Mouse (Mus musculus): Measurements from ENCODE around the gene Gli3. TPM values are rescaled to one million over a fixed set of nuclear protein-coding genes. Genes with fewer than 3 reads are reported as not detected.

Gene Gli3
- total RNA-seq, 2 experiments from 2014 or later: 1.9 to 2.1 TPM

DNA sequence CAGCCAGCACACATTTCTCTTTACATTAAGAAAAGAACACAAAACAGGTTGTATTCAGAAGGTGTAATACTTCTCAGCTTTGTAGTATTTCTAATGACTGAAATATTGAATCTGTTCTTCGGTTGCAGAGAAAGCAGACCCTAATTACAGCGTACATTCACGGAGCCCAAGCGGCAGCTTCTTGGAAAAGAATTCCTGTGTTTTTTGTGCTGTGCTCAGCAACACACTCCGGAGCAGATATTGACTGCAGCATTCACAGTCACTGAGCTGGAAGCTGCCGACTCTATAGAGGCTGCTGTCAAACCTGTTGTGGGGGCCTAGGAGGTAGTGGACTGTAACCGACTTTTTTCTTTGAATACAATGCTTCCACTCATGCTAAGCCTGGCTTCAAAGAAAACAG, 158.0 kb downstream of the Gli3 start:
- intact Hi-C loops (cut with DNase I): no loop called here
- DNase-seq: no peak

DNA sequence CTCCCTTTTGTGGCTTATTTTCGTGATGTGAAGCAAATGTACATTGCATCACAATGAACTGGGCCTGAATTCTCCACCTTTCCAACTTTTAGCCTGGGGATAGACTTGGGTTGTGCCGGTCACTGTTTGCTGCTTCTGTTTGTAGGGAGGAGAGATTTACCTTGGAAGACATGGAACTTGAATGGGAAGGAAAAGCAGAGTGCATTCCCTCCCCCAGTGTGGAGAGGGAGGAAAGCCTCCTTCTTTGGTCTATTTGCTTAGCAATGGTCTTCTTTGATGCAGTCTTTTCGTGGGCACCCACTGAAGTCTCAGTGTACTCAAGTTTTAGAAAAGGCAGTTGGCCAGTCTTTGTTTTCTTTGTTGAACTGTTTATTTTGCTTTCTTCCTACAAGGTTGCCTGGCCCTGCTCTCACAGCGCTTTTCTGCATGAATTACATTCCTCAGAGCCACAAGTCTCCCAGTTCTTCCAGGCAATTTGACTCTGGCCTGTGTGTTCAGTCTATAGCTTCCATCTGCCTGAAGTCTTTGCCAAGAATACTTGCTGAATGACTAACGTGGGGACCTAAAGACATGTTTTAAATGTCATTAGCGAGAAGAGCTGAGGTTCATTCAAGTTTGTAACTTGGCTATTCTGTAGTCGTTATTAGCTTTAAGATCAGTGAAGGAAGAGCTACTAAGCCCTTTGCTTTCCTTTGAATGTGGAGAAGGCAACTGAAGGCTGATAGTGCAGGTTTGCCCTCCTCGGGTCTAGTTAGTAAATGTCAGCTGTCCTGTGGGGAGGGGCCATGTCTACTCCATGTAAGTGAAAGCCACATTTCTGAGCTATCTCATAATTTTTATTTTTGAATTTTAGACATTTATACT, 161.7 kb downstream of the Gli3 start:
- no peak for DNase-seq
- intact Hi-C loops (cut with DNase I): no loop called here

DNA sequence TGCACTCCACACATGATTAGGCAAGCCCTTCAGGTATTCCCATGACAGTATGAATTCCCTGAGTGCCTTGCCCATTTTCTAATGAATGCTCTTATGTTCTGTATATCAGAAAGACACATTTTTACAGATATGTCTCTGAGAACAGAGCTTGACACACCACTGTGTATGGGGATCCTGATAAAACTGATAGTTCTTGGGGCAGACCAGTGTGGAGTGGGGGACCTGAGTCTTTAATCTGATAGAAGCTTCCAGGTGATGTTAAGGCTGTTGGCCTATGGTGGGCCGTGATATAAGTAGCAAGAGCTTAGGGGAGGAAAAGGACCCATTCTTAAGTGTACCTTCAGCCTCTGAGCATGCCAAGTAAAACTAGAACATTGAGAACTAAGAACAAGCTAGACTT, 178.5 kb downstream of the Gli3 start:
- intact Hi-C loops (cut with DNase I): no loop called here
- no peak for DNase-seq

- no peak for DNase-seq
- intact Hi-C loops (cut with DNase I): no loop called here
Observed at GRCm38 (mm10) chr13:15660502-15660901, 197.5 kb downstream of the Gli3 start.

DNA sequence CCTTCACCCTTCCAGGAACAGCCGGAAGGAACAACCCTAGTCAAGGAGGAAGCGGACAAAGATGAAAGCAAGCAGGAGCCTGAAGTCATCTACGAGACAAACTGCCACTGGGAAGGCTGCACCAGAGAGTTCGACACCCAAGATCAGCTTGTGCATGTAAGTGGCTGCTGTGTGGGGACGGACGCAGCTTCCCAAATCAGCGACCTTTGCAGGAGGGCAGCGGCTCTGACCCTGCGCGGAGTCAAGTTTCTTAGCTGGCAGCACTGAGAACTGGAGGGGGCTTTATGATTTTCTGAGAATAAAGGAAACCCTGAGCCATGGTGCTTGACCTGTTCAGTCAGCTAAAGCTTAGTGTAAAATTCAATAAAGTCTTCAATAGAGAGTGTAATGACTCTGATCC, 199.3 kb downstream of the Gli3 start:
- intact Hi-C loops (cut with DNase I): no loop called here

DNA sequence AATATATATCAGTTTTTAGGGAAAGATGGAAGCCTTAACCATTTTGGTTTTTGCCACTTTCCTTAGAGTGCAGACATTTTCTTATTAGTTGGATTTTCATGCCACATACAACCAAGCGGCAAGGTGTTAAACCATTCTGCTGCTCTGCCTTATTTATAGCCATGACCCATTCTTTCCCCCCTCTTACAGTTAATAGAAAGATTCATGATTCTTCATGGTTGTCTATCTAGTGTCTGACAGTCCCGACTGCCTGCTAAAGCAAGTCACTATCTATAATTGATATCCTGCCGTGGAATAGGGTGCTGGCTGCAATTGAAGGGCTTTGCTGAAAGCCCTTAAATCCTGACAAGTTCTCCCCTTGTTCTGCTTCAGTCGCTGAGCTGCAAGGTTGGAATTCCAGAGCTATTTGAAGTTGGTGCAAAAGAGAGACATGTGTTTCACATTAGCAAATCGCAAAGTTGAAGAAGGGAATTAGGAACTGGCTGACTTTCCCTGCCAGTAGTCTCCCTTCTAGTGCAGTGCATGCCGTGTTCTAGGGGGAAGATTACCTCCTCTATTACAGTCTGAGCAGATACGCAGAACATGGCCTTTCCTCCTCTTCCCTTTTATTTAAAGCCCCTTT, 201.7 kb downstream of the Gli3 start:
- intact Hi-C loops (cut with DNase I): no loop called here
- DNase-seq: no peak

More for the DNA sequence above, 199.3 kb downstream of the Gli3 start:
- no peak for DNase-seq

DNA sequence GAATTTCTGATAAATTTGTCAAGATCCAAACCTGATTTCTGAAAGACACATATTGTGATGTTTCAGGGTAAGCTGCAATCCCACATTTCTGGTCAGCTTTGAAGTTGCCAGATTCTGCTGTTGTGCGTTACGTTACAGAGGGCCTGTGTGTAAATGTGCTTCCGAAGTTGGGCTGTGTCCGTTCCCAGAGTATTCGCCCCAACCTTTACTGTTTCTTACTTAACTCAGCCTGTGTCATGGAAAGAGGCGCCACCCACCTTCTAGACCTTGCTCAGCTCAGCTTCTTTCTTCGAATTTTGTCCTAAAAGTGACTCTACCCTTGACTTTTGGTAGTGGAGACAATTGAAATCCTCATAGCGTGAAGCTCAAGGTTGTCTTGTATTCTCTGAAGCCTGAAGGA, 202.5 kb downstream of the Gli3 start:
- intact Hi-C loops (cut with DNase I): no loop called here

GRCm38 (mm10) chr13:15670144-15670961, 207.3 kb downstream of the Gli3 start:
- intact Hi-C loops (cut with DNase I): no loop called here
- DNase-seq: no peak

More for the DNA sequence above, 202.5 kb downstream of the Gli3 start:
- no peak for DNase-seq

GRCm38 (mm10) chr13:15670962-15671313, 207.9 kb downstream of the Gli3 start:
- intact Hi-C loops (cut with DNase I): no loop called here
- no peak for DNase-seq

DNA sequence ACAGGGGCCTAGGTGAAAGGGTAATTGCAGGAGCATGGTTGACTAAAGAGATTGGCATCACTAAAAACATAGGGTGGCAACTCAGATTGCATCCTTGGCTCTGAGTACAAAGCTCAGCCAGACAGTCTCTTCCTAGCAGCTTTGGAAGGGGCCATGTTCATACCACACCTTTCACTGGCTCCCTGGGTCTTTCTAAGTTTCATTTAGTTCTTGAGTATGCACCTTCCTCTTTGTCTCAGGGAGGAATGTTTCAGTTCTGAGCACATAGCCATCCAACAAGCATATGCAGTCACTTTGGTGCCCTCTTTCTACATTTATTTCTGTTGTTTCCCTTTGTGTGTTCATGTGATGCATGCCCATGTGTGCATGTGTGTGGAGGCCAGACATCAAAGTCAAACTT, 212.4 kb downstream of the Gli3 start:
- intact Hi-C loops (cut with DNase I): no loop called here
- no peak for DNase-seq

GRCm38 (mm10) chr13:15677106-15677760, 214.2 kb downstream of the Gli3 start:
- no peak for DNase-seq
- intact Hi-C loops (cut with DNase I): no loop called here

- intact Hi-C loops (cut with DNase I): no loop called here
- DNase-seq: no peak
Observed at GRCm38 (mm10) chr13:15681530-15681929, 218.5 kb downstream of the Gli3 start.

- no peak for DNase-seq
- intact Hi-C loops (cut with DNase I): no loop called here
Observed at GRCm38 (mm10) chr13:15683006-15683405, 220.0 kb downstream of the Gli3 start.

- intact Hi-C loops (cut with DNase I): no loop called here
- DNase-seq: no peak
Observed at GRCm38 (mm10) chr13:15688074-15688825, 225.2 kb downstream of the Gli3 start.

DNA sequence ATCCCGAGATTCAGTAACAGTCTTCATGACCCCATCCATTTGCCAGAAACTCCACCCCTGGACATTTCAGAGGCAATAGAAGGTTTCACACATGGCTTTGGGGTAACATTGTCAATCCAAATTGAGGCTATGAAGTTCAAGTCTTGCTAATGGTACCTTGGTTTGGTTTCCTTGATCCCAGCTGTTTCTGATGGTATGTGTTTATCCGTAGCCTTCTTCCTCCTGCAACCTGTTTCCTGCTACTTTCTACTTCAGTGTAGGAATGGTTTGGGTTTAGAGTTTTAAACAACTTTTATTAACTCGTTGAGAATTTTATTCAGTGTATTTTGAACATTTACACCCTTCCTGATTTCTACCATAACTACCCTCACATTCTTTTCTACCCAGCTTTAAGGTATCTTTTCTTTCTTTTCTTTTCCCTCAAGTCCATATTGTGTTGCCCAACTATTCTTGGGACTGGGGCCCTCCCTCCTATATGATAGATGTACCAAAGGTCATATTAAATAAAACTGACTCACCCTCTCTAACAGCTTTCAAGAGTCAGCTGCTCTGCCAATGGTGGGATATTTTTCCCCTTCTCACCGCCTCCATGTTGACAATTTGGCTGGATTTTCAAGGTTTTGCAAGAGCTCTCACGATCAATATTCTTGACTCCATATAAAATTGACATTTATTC, 225.9 kb downstream of the Gli3 start:
- no peak for DNase-seq
- intact Hi-C loops (cut with DNase I): no loop called here

GRCm38 (mm10) chr13:15691751-15692464, 228.9 kb downstream of the Gli3 start:
- intact Hi-C loops (cut with DNase I): no loop called here
- no peak for DNase-seq

DNA sequence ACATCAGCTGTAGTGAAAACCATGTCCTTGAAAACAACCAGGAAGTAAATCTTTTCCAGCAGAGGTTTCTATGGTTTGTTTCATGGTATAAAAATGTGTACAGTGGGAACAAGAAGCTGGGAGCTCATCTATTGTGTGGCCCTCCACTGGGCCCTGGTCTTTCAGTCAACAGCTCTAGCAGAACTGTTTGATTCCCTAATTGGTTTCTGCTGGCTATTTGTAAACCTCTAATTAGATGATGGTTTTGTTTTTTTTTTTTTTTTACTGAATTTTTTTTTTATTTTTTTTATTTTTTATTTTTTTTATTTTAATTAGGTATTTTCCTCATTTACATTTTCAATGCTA, 229.4 kb downstream of the Gli3 start:
- DNase-seq: no peak
- intact Hi-C loops (cut with DNase I): no loop called here

- no peak for DNase-seq
- intact Hi-C loops (cut with DNase I): no loop called here
Observed at GRCm38 (mm10) chr13:15698284-15698683, 235.2 kb downstream of the Gli3 start.

- no peak for DNase-seq
Observed at GRCm38 (mm10) chr13:15699116-15699515, 236.1 kb downstream of the Gli3 start.

More at GRCm38 (mm10) chr13:15699116-15699515, 236.1 kb downstream of the Gli3 start:
- intact Hi-C loops (cut with DNase I): no loop called here
